Mouse (Mus musculus) bone marrow, adult 2 months (tissue): ENCODE measurements around the gene Bend7.

Source experiments
- CTCF ChIP-seq: fragments of 200-500 bp; IDR thresholded peaks from 2 replicates; pipeline ENCODE4 v1.5.1; 2011; ENCODE audit warnings: low read length, control low read depth; ENCODE audit not compliant: control insufficient read depth, insufficient read depth
- POLR2A ChIP-seq: fragments of 200-500 bp; IDR thresholded peaks from 2 replicates; pipeline ENCODE4 v1.6.1; 2011; ENCODE audit warnings: low read depth, mild to moderate bottlenecking, control low read depth, low read length, borderline replicate concordance; ENCODE audit not compliant: control insufficient read depth

- TF ChIP-seq CTCF = no peak
- TF ChIP-seq POLR2A = no peak
Observed at GRCm38 (mm10) chr2:4668626-4669025, 49.0 kb upstream of the Bend7 start.
